Mouse (Mus musculus) kidney, embryonic 16.5 days (tissue): ENCODE data around the gene Prr12. TPM values are rescaled to one million over a fixed set of nuclear protein-coding genes. Genes with fewer than 3 reads are reported as not detected.

Experiments
- ATAC-seq: fragments of 200-750 bp; cut with Nextera tagmentation; 2 replicates; pipeline ENCODE4 v1.8.0; 2017; ENCODE audit warnings: moderate TSS enrichment; ENCODE audit not compliant: low FRiP score, low TSS enrichment
- H3K27ac ChIP-seq: fragments of 300-500 bp; sonication (generic); 2 replicates; pipeline ENCODE4 v1.5.1; 2014; ENCODE audit warnings: low read length
- H3K27me3 ChIP-seq: fragments of 300-500 bp; sonication (generic); 2 replicates; pipeline ENCODE4 v1.6.1; 2014; ENCODE audit warnings: low read length, control low read depth, mixed read lengths; ENCODE audit not compliant: insufficient read depth
- H3K36me3 ChIP-seq: fragments of 300-500 bp; sonication (generic); 2 replicates; pipeline ENCODE4 v1.6.1; 2014; ENCODE audit warnings: low read length, control low read depth, mixed read lengths; ENCODE audit not compliant: insufficient read depth
- H3K4me1 ChIP-seq: fragments of 300-500 bp; sonication (generic); 2 replicates; pipeline ENCODE4 v1.6.1; 2014; ENCODE audit warnings: low read length, control low read depth, mixed read lengths; ENCODE audit not compliant: insufficient read depth
- H3K4me2 ChIP-seq: fragments of 300-500 bp; sonication (generic); replicated peaks from 2 replicates; pipeline ENCODE4 v1.6.1; 2014; ENCODE audit warnings: low read depth, low read length
- H3K4me3 ChIP-seq: fragments of 300-500 bp; sonication (generic); 2 replicates; pipeline ENCODE4 v1.5.1; 2014; ENCODE audit warnings: mild to moderate bottlenecking, low read length
- H3K9ac ChIP-seq: fragments of 300-500 bp; sonication (generic); replicated peaks from 2 replicates; pipeline ENCODE4 v1.6.1; 2014; ENCODE audit warnings: low read length
- H3K9me3 ChIP-seq: fragments of 300-500 bp; sonication (generic); 2 replicates; pipeline ENCODE4 v1.6.1; 2016; ENCODE audit warnings: low read length, control low read depth
- WGBS: fragments of 180-500 bp; shearing (Covaris S2); extraction: QIAGEN DNeasy Blood & Tissue Kit; methylation state at CpG from one replicate; pipeline ENCODE4 v1.1.7; 2014; 5-methylcytosine and 5-hydroxymethylcytosine counted together
- polyA plus RNA-seq: library from polyadenylated mRNA; unstranded; fragments of >200 nt; fragmentation: Nextera tagmentation; extraction: Ambion mirVana; gene quantifications from 2 replicates; pipeline ENCODE4 v1.2.1, GENCODE M21; 2015

Gene Prr12
- polyA plus RNA-seq, 1 experiment from 2014 or later = 12.9 TPM

- ATAC-seq = no peak
- Histone ChIP-seq H3K36me3 (peaks cover 86% of the 10 kb centered on the region), H3K9ac (no peak overlapping the region), H3K27ac (no peak overlapping the region), H3K4me2 (no peak overlapping the region), H3K4me3 (no peak overlapping the region), H3K27me3 (no peaks in the 10 kb centered on the region), H3K9me3 (no peaks in the 10 kb centered on the region), H3K4me1 (peaks cover 15% of the 10 kb centered on the region)
- 96% methylated on average over 26 of the region's 26 CpGs for WGBS
Observed at GRCm38 (mm10) chr7:45046853-45047350, 5.8 kb downstream of the Prr12 start.

- Histone ChIP-seq H3K4me1 (peaks cover 5% of the 10 kb centered on the region), H3K4me3 (no peak overlapping the region), H3K36me3 (peaks cover 96% of the 10 kb centered on the region), H3K4me2 (no peak overlapping the region), H3K9ac (no peak overlapping the region), H3K27ac (no peak overlapping the region), H3K9me3 (no peaks in the 10 kb centered on the region), H3K27me3 (no peaks in the 10 kb centered on the region)
- 91% methylated on average over 22 of the region's 22 CpGs for WGBS
- no peak for ATAC-seq
Observed at GRCm38 (mm10) chr7:45045741-45046140, 6.9 kb downstream of the Prr12 start.

DNA sequence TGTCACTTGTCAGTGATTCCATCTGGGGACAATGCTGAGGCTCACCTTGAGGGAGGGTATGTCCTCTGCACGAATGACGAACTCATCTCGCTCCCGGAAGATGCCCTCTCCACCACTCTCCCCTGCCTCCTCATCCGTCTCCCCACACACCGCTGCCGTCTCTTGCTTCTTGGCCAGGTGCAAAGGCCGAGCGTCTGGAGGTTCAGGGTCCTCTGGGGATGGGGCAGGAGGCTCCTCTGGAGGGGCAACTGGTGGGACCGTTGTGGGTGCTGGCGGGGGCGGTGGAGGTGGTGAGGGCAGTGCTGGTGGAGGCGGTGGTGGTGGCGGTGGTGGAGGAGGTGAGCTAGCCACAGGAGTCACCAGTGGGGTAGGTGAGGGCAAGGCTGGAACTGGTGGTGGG is 9.4 kb downstream of the Prr12 start:
- peaks cover 93% of the 10 kb centered on the region for H3K36me3 ChIP-seq
- no peak for ATAC-seq
- H3K4me1 ChIP-seq = no peaks in the 10 kb centered on the region
- H3K4me2 ChIP-seq = no peak overlapping the region
- no peaks in the 10 kb centered on the region for H3K9me3 ChIP-seq
- no peak overlapping the region for H3K9ac ChIP-seq
- 94% methylated on average over 12 of the region's 14 CpGs for WGBS
- H3K27me3 ChIP-seq = no peaks in the 10 kb centered on the region
- H3K4me3 ChIP-seq = no peak overlapping the region
- H3K27ac ChIP-seq = no peak overlapping the region

GRCm38 (mm10) chr7:45040851-45041250 is 11.8 kb downstream of the Prr12 start:
- Histone ChIP-seq H3K4me2 (no peak overlapping the region), H3K27ac (no peak overlapping the region), H3K4me3 (no peak overlapping the region), H3K36me3 (peaks cover 92% of the 10 kb centered on the region), H3K9me3 (no peaks in the 10 kb centered on the region), H3K9ac (no peak overlapping the region), H3K27me3 (no peaks in the 10 kb centered on the region), H3K4me1 (no peaks in the 10 kb centered on the region)
- ATAC-seq = no peak
- 92% methylated on average over 9 of the region's 9 CpGs for WGBS

DNA sequence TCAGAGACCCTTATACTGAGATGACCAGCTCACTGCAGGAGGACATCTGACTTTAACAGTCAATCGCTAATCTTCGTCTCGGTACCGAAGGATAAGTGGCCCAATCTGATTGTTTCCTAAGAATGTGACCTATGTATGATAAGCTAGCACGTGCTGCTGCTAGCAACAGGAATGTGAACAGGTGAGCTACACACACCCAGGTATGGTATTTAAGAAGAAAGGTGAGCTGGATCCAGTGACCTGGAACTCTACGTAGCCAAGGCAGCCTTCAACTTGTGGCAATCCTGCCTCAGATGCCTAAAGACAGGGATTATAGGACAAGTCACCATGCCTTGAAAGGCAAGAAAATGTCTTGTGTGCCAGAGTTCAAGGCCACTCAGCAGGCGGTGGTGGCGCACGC is 14.3 kb downstream of the Prr12 start:
- H3K4me3 ChIP-seq = no peak overlapping the region
- ATAC-seq = no peak
- no peak overlapping the region for H3K9ac ChIP-seq
- peaks cover 93% of the 10 kb centered on the region for H3K36me3 ChIP-seq
- no peaks in the 10 kb centered on the region for H3K9me3 ChIP-seq
- no peak overlapping the region for H3K27ac ChIP-seq
- no peak overlapping the region for H3K4me2 ChIP-seq
- 94% methylated on average over 9 of the region's 9 CpGs for WGBS
- H3K27me3 ChIP-seq = no peaks in the 10 kb centered on the region
- no peaks in the 10 kb centered on the region for H3K4me1 ChIP-seq

GRCm38 (mm10) chr7:45037720-45038361 is 14.8 kb downstream of the Prr12 start:
- 66% methylated on average over 7 of the region's 7 CpGs for WGBS
- Histone ChIP-seq H3K27me3 (no peaks in the 10 kb centered on the region), H3K27ac (no peak overlapping the region), H3K4me3 (no peak overlapping the region), H3K4me2 (no peak overlapping the region), H3K36me3 (peaks cover 93% of the 10 kb centered on the region), H3K9me3 (no peaks in the 10 kb centered on the region), H3K9ac (no peak overlapping the region), H3K4me1 (no peaks in the 10 kb centered on the region)
- ATAC-seq = no peak

GRCm38 (mm10) chr7:45036702-45037101 is 16.0 kb downstream of the Prr12 start:
- WGBS = 78% methylated on average over 11 of the region's 11 CpGs
- no peak for ATAC-seq
- Histone ChIP-seq H3K36me3 (peaks cover 92% of the 10 kb centered on the region), H3K4me2 (no peak overlapping the region), H3K27me3 (no peaks in the 10 kb centered on the region), H3K9ac (no peak overlapping the region), H3K4me3 (no peak overlapping the region), H3K9me3 (no peaks in the 10 kb centered on the region), H3K27ac (no peak overlapping the region), H3K4me1 (no peaks in the 10 kb centered on the region)

DNA sequence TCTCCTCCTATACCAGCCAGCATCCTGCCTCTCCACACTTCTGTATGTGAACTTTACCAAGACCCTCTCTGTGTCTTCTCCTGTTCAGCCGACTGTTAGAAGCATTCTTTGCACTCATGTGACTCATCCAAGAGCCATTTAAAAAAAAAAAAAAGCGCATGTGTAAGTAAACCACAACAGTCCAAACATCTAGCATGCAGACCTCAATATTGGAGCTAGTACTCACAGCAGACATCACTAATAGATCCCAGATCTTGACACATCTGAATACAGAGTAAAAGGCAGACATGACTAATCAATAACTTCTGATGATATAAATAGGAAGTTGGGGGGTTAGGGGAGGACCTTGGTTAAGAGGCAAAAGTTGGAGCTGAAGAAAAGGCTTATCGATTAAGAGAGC is 17.1 kb downstream of the Prr12 start:
- peaks cover 93% of the 10 kb centered on the region for H3K36me3 ChIP-seq
- no peak overlapping the region for H3K27ac ChIP-seq
- H3K4me2 ChIP-seq = no peak overlapping the region
- no peak overlapping the region for H3K4me3 ChIP-seq
- no peaks in the 10 kb centered on the region for H3K9me3 ChIP-seq
- WGBS = 85% methylated on average over 3 of the region's 3 CpGs
- no peaks in the 10 kb centered on the region for H3K27me3 ChIP-seq
- H3K4me1 ChIP-seq = no peaks in the 10 kb centered on the region
- ATAC-seq = no peak
- H3K9ac ChIP-seq = no peak overlapping the region

- H3K27ac ChIP-seq = no peak overlapping the region
- peaks cover 92% of the 10 kb centered on the region for H3K36me3 ChIP-seq
- no peak overlapping the region for H3K9ac ChIP-seq
- no peak overlapping the region for H3K4me2 ChIP-seq
- H3K4me3 ChIP-seq = no peak overlapping the region
- H3K9me3 ChIP-seq = no peaks in the 10 kb centered on the region
- WGBS = 94% methylated on average over 19 of the region's 19 CpGs
- no peaks in the 10 kb centered on the region for H3K4me1 ChIP-seq
- ATAC-seq = no peak
- no peaks in the 10 kb centered on the region for H3K27me3 ChIP-seq
Observed at GRCm38 (mm10) chr7:45033722-45034359, 18.8 kb downstream of the Prr12 start.

DNA sequence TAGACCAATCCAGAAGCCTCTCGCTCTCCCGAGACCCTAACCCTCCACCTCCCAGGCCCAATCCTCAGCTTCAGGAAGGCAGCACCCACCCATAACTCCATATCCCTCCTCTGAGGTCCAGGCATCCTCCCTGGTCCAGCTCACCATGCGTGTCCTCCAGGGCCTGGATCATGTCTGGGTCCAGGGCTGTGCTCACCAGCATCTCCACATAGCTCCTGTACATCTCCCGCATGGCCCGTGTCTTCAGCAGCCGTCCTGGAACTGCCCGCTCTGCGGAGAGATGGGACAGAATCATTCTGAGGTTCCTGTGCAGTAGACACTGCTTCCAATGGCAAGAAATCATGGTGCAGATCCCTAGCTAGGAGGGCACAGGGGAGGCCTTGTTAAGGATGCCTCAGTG is 21.8 kb downstream of the Prr12 start:
- Histone ChIP-seq H3K9ac (no peak overlapping the region), H3K36me3 (peaks cover 88% of the 10 kb centered on the region), H3K9me3 (no peaks in the 10 kb centered on the region), H3K27ac (no peak overlapping the region), H3K4me3 (no peak overlapping the region), H3K27me3 (no peaks in the 10 kb centered on the region), H3K4me2 (no peak overlapping the region), H3K4me1 (no peaks in the 10 kb centered on the region)
- ATAC-seq = no peak
- WGBS = 95% methylated on average over 8 of the region's 8 CpGs
